Mouse (Mus musculus) hindbrain, postnatal 0 days (tissue): ENCODE measurements around the gene 2010111I01Rik. TPM values are rescaled to one million over a fixed set of nuclear protein-coding genes. Genes with fewer than 3 reads are reported as not detected.

Source experiments
- ATAC-seq: fragments of 200-750 bp; cut with Nextera tagmentation; 2 replicates; pipeline ENCODE4 v1.8.0; 2017; ENCODE audit warnings: mild to moderate bottlenecking, moderate TSS enrichment, moderate library complexity
- DNase-seq: peaks from one replicate; pipeline ENCODE4 v3.0.0-alpha.2; 2015; ENCODE audit warnings: low spot score
- H3K27ac ChIP-seq: fragments of 300-500 bp; sonication (generic); 2 replicates; pipeline ENCODE4 v1.5.1; 2014; ENCODE audit warnings: mild to moderate bottlenecking
- H3K27me3 ChIP-seq: fragments of 300-500 bp; sonication (generic); 2 replicates; pipeline ENCODE4 v1.6.1; 2014; ENCODE audit warnings: low read length, mixed read lengths; ENCODE audit not compliant: insufficient read depth
- H3K36me3 ChIP-seq: fragments of 300-500 bp; sonication (generic); 2 replicates; pipeline ENCODE4 v1.6.1; 2014; ENCODE audit warnings: low read length, mixed read lengths; ENCODE audit not compliant: insufficient read depth
- H3K4me1 ChIP-seq: fragments of 300-500 bp; sonication (generic); 2 replicates; pipeline ENCODE4 v1.6.1; 2014; ENCODE audit warnings: antibody characterized with exemption, low read length, mixed read lengths; ENCODE audit not compliant: insufficient read depth
- H3K4me2 ChIP-seq: fragments of 300-500 bp; sonication (generic); 2 replicates; pipeline ENCODE4 v1.6.1; 2014; ENCODE audit warnings: low read depth, mild to moderate bottlenecking, low read length, moderate library complexity, mixed read lengths
- H3K4me3 ChIP-seq: fragments of 300-500 bp; sonication (generic); 2 replicates; pipeline ENCODE4 v1.5.1; 2014; ENCODE audit warnings: low read length
- H3K9ac ChIP-seq: fragments of 300-500 bp; sonication (generic); replicated peaks from 2 replicates; pipeline ENCODE4 v1.6.1; 2014; ENCODE audit warnings: mild to moderate bottlenecking, low read length, moderate library complexity, mixed read lengths
- H3K9me3 ChIP-seq: fragments of 300-500 bp; sonication (generic); 2 replicates; pipeline ENCODE4 v1.6.1; 2016; ENCODE audit warnings: low read length, mixed read lengths
- CTCF ChIP-seq: IDR thresholded peaks from 2 replicates; pipeline ENCODE4 v1.5.1; 2016; ENCODE audit warnings: antibody characterized with exemption, control low read depth, low read depth
- WGBS: fragments of 180-500 bp; shearing (Covaris S2); extraction: QIAGEN DNeasy Blood & Tissue Kit; methylation state at CpG from one replicate; pipeline ENCODE4 v1.1.7; 2014; 5-methylcytosine and 5-hydroxymethylcytosine counted together
- polyA plus RNA-seq: library from polyadenylated mRNA; unstranded; fragments of >200 nt; fragmentation: Nextera tagmentation; extraction: Ambion mirVana; gene quantifications from 2 replicates; pipeline ENCODE4 v1.2.1, GENCODE M21; 2015
- total RNA-seq: library from RNA; depleted of rRNA; stranded (reverse); fragments of >200 nt; gene quantifications from 2 replicates; pipeline ENCODE4 v1.2.3, GENCODE M21; 2014

Gene 2010111I01Rik
- total and polyA plus RNA-seq, 2 experiments from 2014 or later: 15.9 to 29.8 TPM

GRCm38 (mm10) chr13:63260133-63260532 is 295.4 kb downstream of the 2010111I01Rik start:
- WGBS: 24% methylated on average over 4 of the region's 4 CpGs
- TF ChIP-seq CTCF: no peak
- no peak overlapping the region for H3K4me2 ChIP-seq
- 0 out of 2 replicates have a peak overlapping the region, but pooled peaks have one; percentile 12 for H3K27ac ChIP-seq
- H3K27me3 ChIP-seq: no peaks in the 10 kb centered on the region
- H3K36me3 ChIP-seq: no peaks in the 10 kb centered on the region
- H3K4me3 ChIP-seq: no peak overlapping the region
- ATAC-seq (no peak), DNase-seq (no peak)
- no peak overlapping the region for H3K9ac ChIP-seq
- H3K9me3 ChIP-seq: no peaks in the 10 kb centered on the region
- H3K4me1 ChIP-seq: peaks cover 9% of the 10 kb centered on the region

GRCm38 (mm10) chr13:63260753-63261631 is 296.3 kb downstream of the 2010111I01Rik start:
- DNase-seq (peak; percentile 81), ATAC-seq (peak; percentile 90)

GRCm38 (mm10) chr13:63261676-63262075 is 297.0 kb downstream of the 2010111I01Rik start:
- peaks cover 9% of the 10 kb centered on the region for H3K4me1 ChIP-seq
- no peaks in the 10 kb centered on the region for H3K27me3 ChIP-seq
- 96% methylated on average over 3 of the region's 3 CpGs for WGBS
- no peak overlapping the region for H3K4me2 ChIP-seq
- no peak overlapping the region for H3K4me3 ChIP-seq
- no peak overlapping the region for H3K27ac ChIP-seq
- no peak for TF ChIP-seq CTCF
- DNase-seq: no peak
- H3K36me3 ChIP-seq: no peaks in the 10 kb centered on the region
- no peaks in the 10 kb centered on the region for H3K9me3 ChIP-seq
- H3K9ac ChIP-seq: no peak overlapping the region
- ATAC-seq: no peak

More at GRCm38 (mm10) chr13:63260753-63261631, 296.3 kb downstream of the 2010111I01Rik start:
- Histone ChIP-seq H3K36me3 (no peaks in the 10 kb centered on the region), H3K4me3 (no peak overlapping the region), H3K9me3 (no peaks in the 10 kb centered on the region), H3K9ac (no peak overlapping the region), H3K4me1 (peaks cover 9% of the 10 kb centered on the region), H3K27me3 (no peaks in the 10 kb centered on the region), H3K27ac (peak overlapping the region; percentile 22; the same call in 1 of the 2 replicates), H3K4me2 (no peak overlapping the region)
- no peak for TF ChIP-seq CTCF
- 54% methylated on average over 18 of the region's 18 CpGs for WGBS

GRCm38 (mm10) chr13:63262168-63262957 is 297.7 kb downstream of the 2010111I01Rik start:
- H3K4me3 ChIP-seq: no peak overlapping the region
- H3K27ac ChIP-seq: no peak overlapping the region
- H3K4me2 ChIP-seq: no peak overlapping the region
- no peaks in the 10 kb centered on the region for H3K9me3 ChIP-seq
- no peak overlapping the region for H3K9ac ChIP-seq
- ATAC-seq (no peak), DNase-seq (no peak)
- TF ChIP-seq CTCF: no peak
- no peaks in the 10 kb centered on the region for H3K36me3 ChIP-seq
- 81% methylated on average over 1 of the region's 1 CpGs for WGBS
- peaks cover 9% of the 10 kb centered on the region for H3K4me1 ChIP-seq
- no peaks in the 10 kb centered on the region for H3K27me3 ChIP-seq

- 93% methylated on average over 4 of the region's 4 CpGs for WGBS
- Histone ChIP-seq H3K9ac (no peak overlapping the region), H3K36me3 (no peaks in the 10 kb centered on the region), H3K27ac (no peak overlapping the region), H3K4me3 (no peak overlapping the region), H3K27me3 (no peaks in the 10 kb centered on the region; the same call in 1 of the 2 replicates), H3K9me3 (no peaks in the 10 kb centered on the region), H3K4me2 (no peak overlapping the region), H3K4me1 (0 out of 2 replicates have a peak, but pooled peaks cover 5% of the 10 kb centered on the region)
- TF ChIP-seq CTCF: no peak
- no peak for DNase-seq
- no peak for ATAC-seq
Measured at GRCm38 (mm10) chr13:63268371-63268770, 303.7 kb downstream of the 2010111I01Rik start.

- no peak overlapping the region for H3K9ac ChIP-seq
- no peaks in the 10 kb centered on the region for H3K36me3 ChIP-seq
- 86% methylated on average over 1 of the region's 1 CpGs for WGBS
- H3K27me3 ChIP-seq: no peaks in the 10 kb centered on the region; the same call in 1 of the 2 replicates
- no peaks in the 10 kb centered on the region for H3K9me3 ChIP-seq
- H3K4me2 ChIP-seq: no peak overlapping the region
- TF ChIP-seq CTCF: no peak
- ATAC-seq: no peak
- H3K27ac ChIP-seq: no peak overlapping the region
- no peak for DNase-seq
- no peak overlapping the region for H3K4me3 ChIP-seq
- H3K4me1 ChIP-seq: 0 out of 2 replicates have a peak, but pooled peaks cover 5% of the 10 kb centered on the region
Measured at GRCm38 (mm10) chr13:63268776-63269175, 304.1 kb downstream of the 2010111I01Rik start.
